Mouse (Mus musculus): ENCODE data around the gene Gstp1. TPM values are rescaled to one million over a fixed set of nuclear protein-coding genes. Genes with fewer than 3 reads are reported as not detected.

Gstp1 gene
- 13.3 TPM for polyA plus RNA-seq (2014; fragmentation: Illumina TruSeq; extraction: RNeasy Lipid Tissue Mini Kit (QIAGEN cat#74804))

DNA sequence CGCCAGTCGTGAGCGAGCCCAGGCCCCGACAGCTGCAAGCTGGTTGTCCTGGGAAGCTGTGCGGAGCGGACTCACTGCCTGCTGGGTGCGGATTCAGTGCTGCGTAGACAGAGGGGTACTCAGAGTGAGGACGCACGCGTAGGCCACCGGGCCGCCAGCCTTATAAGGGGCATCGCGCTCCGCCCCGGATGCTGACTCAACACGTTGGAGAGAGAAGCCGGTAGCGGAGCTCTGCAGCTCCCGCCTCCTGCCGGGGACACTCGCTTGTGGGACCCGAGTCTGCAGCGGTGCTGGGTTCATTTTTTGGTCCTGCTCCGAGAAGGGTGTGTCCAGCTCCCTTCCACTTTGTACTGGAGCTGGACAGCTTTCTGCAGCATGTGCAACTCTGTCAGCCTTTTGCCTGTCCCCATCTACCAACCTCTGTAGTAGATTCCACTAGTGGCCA, at the start of gene Gstp1:
Gene Gstp1, minus strand, starts transcription at position 198 of the 445 bp plus-strand sequence.

DNA sequence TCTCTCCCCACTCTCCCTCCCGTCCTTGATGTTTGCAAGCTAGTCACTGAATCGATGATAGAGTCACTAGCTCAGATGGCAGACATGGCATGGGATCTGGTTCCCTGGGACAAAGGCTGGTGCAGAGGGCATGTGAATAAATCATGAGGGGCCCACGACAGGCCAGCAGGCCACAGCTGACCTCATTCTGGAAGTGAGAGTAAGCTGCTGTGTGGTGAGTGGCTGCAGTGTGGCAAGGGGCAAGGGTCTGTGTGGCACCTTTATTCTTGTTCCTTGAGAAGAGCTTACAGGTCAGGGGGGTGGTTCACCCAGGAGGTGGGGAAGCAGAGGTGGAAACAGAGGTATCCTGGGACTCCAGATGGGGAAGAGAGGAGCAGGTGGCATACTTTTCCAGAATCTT, 43.6 kb upstream of the Gstp1 start, which contains the start of gene Cabp2:
Gene Cabp2, plus strand, starts transcription at position 185 of the 400 bp plus-strand sequence.

DNA sequence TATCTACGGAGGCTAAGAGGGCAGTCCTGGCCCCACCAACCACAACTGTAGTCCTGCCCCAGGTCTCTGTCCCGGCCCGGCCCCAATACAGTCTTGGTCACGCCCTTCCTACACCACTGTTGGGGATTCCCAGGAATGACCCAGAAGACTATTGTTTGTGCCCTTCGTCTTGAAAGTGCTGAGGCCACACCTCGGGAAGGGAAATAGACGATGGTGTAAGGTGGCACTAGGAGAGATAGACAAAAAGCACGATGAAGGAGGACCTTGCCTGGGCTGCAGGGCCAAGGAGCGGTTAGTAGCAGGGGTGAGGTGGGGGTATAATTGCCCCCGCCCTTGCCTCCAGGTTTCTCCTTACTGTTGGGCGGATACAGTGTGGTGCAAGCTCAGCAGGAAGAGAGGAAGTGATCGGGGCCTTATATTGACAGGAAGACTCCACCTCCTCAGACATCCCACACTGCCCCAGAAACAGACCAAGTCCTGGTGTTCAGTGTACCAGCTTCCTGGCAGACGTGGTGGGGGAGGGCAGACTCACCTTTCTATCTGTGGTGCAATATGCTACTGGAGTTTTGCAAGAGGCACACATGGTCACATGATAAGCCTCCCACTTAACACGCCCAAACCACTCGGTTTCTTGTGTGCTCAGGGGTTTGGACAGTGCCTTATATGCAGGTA, 21.4 kb upstream of the Gstp1 start, which contains the start of gene Gstp3:
Gene Gstp3, minus strand, starts transcription at position 501 of the 672 bp plus-strand sequence.

DNA sequence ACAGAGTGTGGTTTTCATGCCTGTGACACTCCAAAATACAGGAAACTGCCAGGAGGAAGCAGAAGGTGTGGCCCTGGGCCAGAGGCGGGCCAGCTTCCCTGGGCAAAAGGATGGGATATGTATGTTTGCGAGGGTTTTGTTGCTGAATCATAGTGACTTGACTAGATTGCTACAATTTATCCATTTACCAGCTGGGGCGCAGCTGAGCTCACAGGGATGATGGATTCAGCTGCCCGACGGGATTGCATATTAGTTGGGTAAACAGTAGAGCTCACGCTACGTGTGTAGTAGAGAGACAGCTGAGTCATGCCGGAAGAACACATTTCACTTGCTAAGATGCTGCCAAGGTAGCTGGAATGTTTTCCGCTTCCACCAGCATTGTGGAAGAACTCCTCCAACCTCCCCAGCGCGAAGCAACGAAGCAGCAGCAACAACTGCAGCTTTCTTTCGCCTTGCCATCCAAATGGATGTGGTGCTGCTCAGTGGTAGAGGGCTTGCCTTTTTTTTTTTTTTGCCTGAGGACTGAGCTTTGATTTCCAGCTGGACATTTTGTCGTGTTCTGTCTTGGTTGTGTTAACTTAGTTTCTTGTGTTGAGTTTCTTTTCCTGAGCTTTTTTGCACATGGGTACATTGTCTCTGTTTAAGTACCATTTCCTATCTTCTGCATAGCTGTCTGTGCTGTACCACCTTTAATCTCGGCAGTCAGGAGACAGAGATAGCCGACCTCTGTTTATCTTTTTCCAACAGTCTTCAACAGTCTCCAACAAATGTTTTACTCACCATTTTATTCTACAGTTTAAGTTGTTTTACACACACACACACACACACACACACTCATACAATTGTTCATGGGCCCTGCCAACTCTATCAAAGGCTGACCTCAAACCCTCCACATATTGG, 8.4 kb upstream of the Gstp1 start, which contains the start of gene Gstp2:
Gene Gstp2, minus strand, starts transcription at position 58 of the 900 bp plus-strand sequence.

DNA sequence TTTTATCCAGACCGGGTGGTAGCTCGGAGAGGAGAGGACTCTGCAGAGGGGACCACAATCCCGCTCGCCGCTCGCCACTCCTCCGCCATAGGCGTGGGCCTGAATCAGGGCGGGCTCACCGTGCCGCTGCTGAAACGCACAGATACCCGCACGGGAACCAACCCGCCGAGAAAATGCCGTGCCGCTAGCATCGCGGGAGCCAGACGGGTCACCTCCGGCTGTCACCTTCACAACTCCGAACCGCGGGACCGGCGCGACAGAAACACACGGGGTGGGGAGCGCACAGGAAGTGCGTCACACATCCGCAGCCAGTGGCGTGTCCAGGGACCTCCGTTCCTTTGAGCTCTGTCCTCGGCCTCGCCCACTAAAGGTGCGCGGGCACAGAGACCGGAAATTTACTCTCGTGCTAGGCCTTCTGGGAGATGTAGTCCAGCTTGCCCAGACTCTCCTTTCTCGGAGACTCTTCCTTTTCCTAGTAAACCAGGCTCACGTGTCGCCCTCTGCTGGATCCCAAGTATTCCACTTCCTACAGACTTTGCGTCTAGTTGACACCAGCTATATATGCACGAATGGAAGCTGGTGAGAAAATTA, 25.3 kb downstream of the Gstp1 start, which contains the start of gene Ndufv1:
Gene Ndufv1, minus strand, starts transcription at position 375 of the 591 bp plus-strand sequence.

DNA sequence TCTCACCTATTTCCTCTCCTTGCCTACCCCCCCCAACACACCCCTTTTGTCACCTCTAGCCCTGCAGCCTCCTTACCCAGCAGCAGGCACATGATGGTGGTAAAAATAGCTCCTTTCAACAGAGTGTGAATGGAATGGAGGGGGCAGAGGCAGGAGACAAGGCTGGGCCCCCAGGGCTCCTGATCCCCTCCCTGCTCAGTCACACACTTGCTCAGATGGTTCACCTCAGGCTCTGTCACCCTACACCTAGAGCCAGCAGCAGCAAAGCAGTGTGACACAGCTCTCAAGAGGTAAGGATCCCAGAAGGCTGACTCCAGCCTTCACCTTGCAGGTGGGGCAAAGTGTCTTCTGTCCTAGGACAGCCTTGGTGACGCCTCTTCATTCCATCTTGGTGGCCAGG, 34.7 kb downstream of the Gstp1 start, which contains the start of gene Doc2g:
Gene Doc2g, plus strand, starts transcription at position 202 of the 400 bp plus-strand sequence.

DNA sequence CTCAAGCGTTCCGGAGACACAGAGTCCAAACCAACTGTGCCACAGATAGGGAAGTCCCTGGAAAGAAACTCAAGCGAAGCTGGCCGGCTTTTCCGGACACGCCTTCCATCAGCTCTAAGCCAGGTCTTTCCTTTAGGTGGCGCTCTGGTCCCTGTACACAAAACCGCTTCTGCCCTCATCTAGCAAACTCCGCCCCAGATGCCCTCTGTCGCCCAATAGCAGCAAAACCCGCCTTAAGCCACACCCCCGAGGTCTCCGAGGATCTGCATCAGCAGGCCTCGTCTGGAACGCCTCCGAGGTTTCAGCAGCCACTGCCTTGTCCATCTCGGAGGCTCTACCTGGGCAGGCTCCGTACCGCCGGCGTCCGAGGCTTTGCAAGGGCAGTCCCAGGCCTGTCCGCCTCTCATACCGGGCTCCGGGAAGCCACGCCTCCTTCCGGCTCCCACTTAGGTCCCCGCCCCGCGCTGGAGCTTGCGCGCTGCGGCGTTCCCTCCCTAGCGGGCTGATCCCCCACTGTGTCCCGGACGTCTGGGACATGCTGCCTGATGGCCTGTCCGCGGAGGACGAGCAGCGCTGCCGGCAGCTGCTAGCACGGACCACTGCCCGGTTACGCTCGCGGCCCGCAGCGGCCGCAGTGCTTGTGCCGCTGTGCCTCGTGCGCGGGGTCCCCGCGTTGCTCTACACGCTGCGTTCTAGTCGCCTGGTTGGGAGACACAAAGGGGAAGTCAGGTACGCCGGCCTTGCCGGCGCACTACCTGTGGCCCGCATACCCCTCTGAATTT, 37.5 kb downstream of the Gstp1 start, which contains the start of the genes Nudt8 and Gm49405:
Gene Nudt8, plus strand, starts transcription at position 462 of the 782 bp plus-strand sequence.
Gene Gm49405, plus strand, starts transcription at position 508 of the 782 bp plus-strand sequence.

DNA sequence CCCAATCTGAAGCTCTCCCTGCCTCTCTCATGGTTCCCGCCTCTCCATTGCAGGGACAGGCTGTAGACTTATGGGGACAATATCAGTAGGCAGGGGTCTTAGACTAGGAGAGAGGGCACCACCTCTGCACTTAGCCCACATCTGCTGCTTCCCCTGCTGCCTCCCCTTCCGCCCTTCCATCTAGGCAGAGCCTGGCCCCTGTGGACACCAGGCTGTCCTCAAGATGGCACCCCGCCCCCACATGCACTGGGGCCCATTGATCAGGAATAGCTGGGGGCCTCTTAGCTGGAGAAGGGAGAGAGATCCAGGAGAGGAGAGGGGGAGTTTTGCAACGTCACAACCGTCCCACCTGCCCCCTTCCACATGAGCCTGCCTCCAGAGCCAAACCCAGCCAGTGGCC, 45.4 kb downstream of the Gstp1 start, which contains the start of gene Tbx10:
Gene Tbx10, plus strand, starts transcription at position 337 of the 400 bp plus-strand sequence.

DNA sequence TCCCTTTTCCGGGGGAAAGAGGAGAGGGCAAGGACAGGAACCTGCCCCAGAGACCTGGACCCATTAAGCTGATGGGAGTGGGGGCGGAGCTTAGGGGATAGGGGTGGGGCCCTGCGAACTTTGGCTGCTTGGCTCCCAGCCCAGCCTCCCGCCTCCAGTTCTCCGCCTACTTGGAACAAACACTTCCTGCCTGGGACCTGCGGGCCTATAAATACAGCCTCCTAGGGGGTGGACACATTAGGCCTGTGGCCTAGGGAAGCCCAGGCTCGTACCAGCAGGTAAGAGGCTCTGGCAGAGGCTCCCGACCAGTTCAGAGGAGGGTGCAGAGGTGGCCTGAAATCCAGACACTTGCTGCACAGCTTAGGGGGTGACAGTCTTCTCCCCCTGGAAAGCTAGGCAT, 51.5 kb downstream of the Gstp1 start, which contains the start of gene Acy3:
Gene Acy3, plus strand, starts transcription at position 237 of the 400 bp plus-strand sequence.

Other genes starting within 250 kb of the Gstp1 start
- gene Chka, start 186.2 kb downstream of the Gstp1 start, polyA plus RNA-seq (2014; fragmentation: Illumina TruSeq; extraction: RNeasy Lipid Tissue Mini Kit (QIAGEN cat#74804)) = 102 TPM
- gene Tcirg1, start 130.9 kb downstream of the Gstp1 start, polyA plus RNA-seq (2014; fragmentation: Illumina TruSeq; extraction: RNeasy Lipid Tissue Mini Kit (QIAGEN cat#74804)) = 2.5 TPM
- 1.3 TPM for gene Ndufs8, start 125.2 kb downstream of the Gstp1 start, polyA plus RNA-seq (2014; fragmentation: Illumina TruSeq; extraction: RNeasy Lipid Tissue Mini Kit (QIAGEN cat#74804))
- 1.7 TPM for gene Aldh3b1, start 108.2 kb downstream of the Gstp1 start, polyA plus RNA-seq (2014; fragmentation: Illumina TruSeq; extraction: RNeasy Lipid Tissue Mini Kit (QIAGEN cat#74804))
- gene Unc93b1, start 102.8 kb downstream of the Gstp1 start, polyA plus RNA-seq (2014; fragmentation: Illumina TruSeq; extraction: RNeasy Lipid Tissue Mini Kit (QIAGEN cat#74804)) = 0.51 TPM
- not detected for gene Aldh3b3, start 79.3 kb downstream of the Gstp1 start, polyA plus RNA-seq (2014; fragmentation: Illumina TruSeq; extraction: RNeasy Lipid Tissue Mini Kit (QIAGEN cat#74804))
- gene Aldh3b2, start 65.7 kb downstream of the Gstp1 start, polyA plus RNA-seq (2014; fragmentation: Illumina TruSeq; extraction: RNeasy Lipid Tissue Mini Kit (QIAGEN cat#74804)) = not detected
- gene Acy3, start 51.4 kb downstream of the Gstp1 start, polyA plus RNA-seq (2014; fragmentation: Illumina TruSeq; extraction: RNeasy Lipid Tissue Mini Kit (QIAGEN cat#74804)) = 1.3 TPM
- not detected for gene Tbx10, start 45.2 kb downstream of the Gstp1 start, polyA plus RNA-seq (2014; fragmentation: Illumina TruSeq; extraction: RNeasy Lipid Tissue Mini Kit (QIAGEN cat#74804))
- not detected for gene Nudt8, start 37.4 kb downstream of the Gstp1 start, polyA plus RNA-seq (2014; fragmentation: Illumina TruSeq; extraction: RNeasy Lipid Tissue Mini Kit (QIAGEN cat#74804))
- not detected for gene Gm49405, start 37.4 kb downstream of the Gstp1 start, polyA plus RNA-seq (2014; fragmentation: Illumina TruSeq; extraction: RNeasy Lipid Tissue Mini Kit (QIAGEN cat#74804))
- gene Doc2g, start 34.7 kb downstream of the Gstp1 start, polyA plus RNA-seq (2014; fragmentation: Illumina TruSeq; extraction: RNeasy Lipid Tissue Mini Kit (QIAGEN cat#74804)) = not detected
- 2.2 TPM for gene Ndufv1, start 25.2 kb downstream of the Gstp1 start, polyA plus RNA-seq (2014; fragmentation: Illumina TruSeq; extraction: RNeasy Lipid Tissue Mini Kit (QIAGEN cat#74804))
- gene Gstp2, start 8.0 kb upstream of the Gstp1 start, polyA plus RNA-seq (2014; fragmentation: Illumina TruSeq; extraction: RNeasy Lipid Tissue Mini Kit (QIAGEN cat#74804)) = 5.3 TPM
- not detected for gene Gstp3, start 21.6 kb upstream of the Gstp1 start, polyA plus RNA-seq (2014; fragmentation: Illumina TruSeq; extraction: RNeasy Lipid Tissue Mini Kit (QIAGEN cat#74804))
- gene Cabp2, start 43.6 kb upstream of the Gstp1 start, polyA plus RNA-seq (2014; fragmentation: Illumina TruSeq; extraction: RNeasy Lipid Tissue Mini Kit (QIAGEN cat#74804)) = not detected
- gene Cdk2ap2, start 59.2 kb upstream of the Gstp1 start, polyA plus RNA-seq (2014; fragmentation: Illumina TruSeq; extraction: RNeasy Lipid Tissue Mini Kit (QIAGEN cat#74804)) = not detected
- gene Pitpnm1, start 62.0 kb upstream of the Gstp1 start, polyA plus RNA-seq (2014; fragmentation: Illumina TruSeq; extraction: RNeasy Lipid Tissue Mini Kit (QIAGEN cat#74804)) = 0.37 TPM
- 1.00 TPM for gene Aip, start 87.9 kb upstream of the Gstp1 start, polyA plus RNA-seq (2014; fragmentation: Illumina TruSeq; extraction: RNeasy Lipid Tissue Mini Kit (QIAGEN cat#74804))
- not detected for gene Gpr152, start 101.8 kb upstream of the Gstp1 start, polyA plus RNA-seq (2014; fragmentation: Illumina TruSeq; extraction: RNeasy Lipid Tissue Mini Kit (QIAGEN cat#74804))
- not detected for gene Cabp4, start 106.0 kb upstream of the Gstp1 start, polyA plus RNA-seq (2014; fragmentation: Illumina TruSeq; extraction: RNeasy Lipid Tissue Mini Kit (QIAGEN cat#74804))
- 12.7 TPM for gene Coro1b, start 110.6 kb upstream of the Gstp1 start, polyA plus RNA-seq (2014; fragmentation: Illumina TruSeq; extraction: RNeasy Lipid Tissue Mini Kit (QIAGEN cat#74804))
- gene Ptprcap, start 115.6 kb upstream of the Gstp1 start, polyA plus RNA-seq (2014; fragmentation: Illumina TruSeq; extraction: RNeasy Lipid Tissue Mini Kit (QIAGEN cat#74804)) = 1.6 TPM
- 1.2 TPM for gene Rps6kb2, start 125.4 kb upstream of the Gstp1 start, polyA plus RNA-seq (2014; fragmentation: Illumina TruSeq; extraction: RNeasy Lipid Tissue Mini Kit (QIAGEN cat#74804))
- 1.00 TPM for gene Carns1, start 137.5 kb upstream of the Gstp1 start, polyA plus RNA-seq (2014; fragmentation: Illumina TruSeq; extraction: RNeasy Lipid Tissue Mini Kit (QIAGEN cat#74804))
- gene Tbc1d10c, start 153.3 kb upstream of the Gstp1 start, polyA plus RNA-seq (2014; fragmentation: Illumina TruSeq; extraction: RNeasy Lipid Tissue Mini Kit (QIAGEN cat#74804)) = not detected
- gene Ppp1ca, start 154.1 kb upstream of the Gstp1 start, polyA plus RNA-seq (2014; fragmentation: Illumina TruSeq; extraction: RNeasy Lipid Tissue Mini Kit (QIAGEN cat#74804)) = 102 TPM
- gene Rad9a, start 163.7 kb upstream of the Gstp1 start, polyA plus RNA-seq (2014; fragmentation: Illumina TruSeq; extraction: RNeasy Lipid Tissue Mini Kit (QIAGEN cat#74804)) = 3.0 TPM
- gene Clcf1, start 176.3 kb upstream of the Gstp1 start, polyA plus RNA-seq (2014; fragmentation: Illumina TruSeq; extraction: RNeasy Lipid Tissue Mini Kit (QIAGEN cat#74804)) = 0.26 TPM
- gene AC109138.7, start 176.4 kb upstream of the Gstp1 start, polyA plus RNA-seq (2014; fragmentation: Illumina TruSeq; extraction: RNeasy Lipid Tissue Mini Kit (QIAGEN cat#74804)) = not detected
- not detected for gene Pold4, start 193.9 kb upstream of the Gstp1 start, polyA plus RNA-seq (2014; fragmentation: Illumina TruSeq; extraction: RNeasy Lipid Tissue Mini Kit (QIAGEN cat#74804))
- gene Ssh3, start 231.2 kb upstream of the Gstp1 start, polyA plus RNA-seq (2014; fragmentation: Illumina TruSeq; extraction: RNeasy Lipid Tissue Mini Kit (QIAGEN cat#74804)) = 1.9 TPM
- gene Ankrd13d, start 245.2 kb upstream of the Gstp1 start, polyA plus RNA-seq (2014; fragmentation: Illumina TruSeq; extraction: RNeasy Lipid Tissue Mini Kit (QIAGEN cat#74804)) = not detected

Measured in ovary, adult 10 weeks (tissue).